Mouse (Mus musculus): ENCODE measurements around the gene Herpud1.

Herpud1 gene

GRCm38 (mm10) chr8:94386214-94387026, at the start of gene Herpud1:
Herpud1 (plus strand) TSS chr8:94386438.
- DNase-seq (ENCODE audit: low spot score in 2 of 2), result peak; percentile 99

GRCm38 (mm10) chr8:94337559-94337958, 48.7 kb upstream of the Herpud1 start:
- DNase-seq (ENCODE audit: low spot score in 2 of 2), result no peak

GRCm38 (mm10) chr8:94340796-94341195, 45.4 kb upstream of the Herpud1 start:
- DNase-seq (ENCODE audit: low spot score in 2 of 2), result no peak

GRCm38 (mm10) chr8:94342691-94343090, 43.5 kb upstream of the Herpud1 start:
- DNase-seq (ENCODE audit: low spot score in 2 of 2), result no peak

- peak; percentile 74 to 87 for DNase-seq (ENCODE audit: low spot score in 2 of 2)
Measured at GRCm38 (mm10) chr8:94343290-94343689, 42.9 kb upstream of the Herpud1 start.

- no peak for DNase-seq (ENCODE audit: low spot score in 2 of 2)
Measured at GRCm38 (mm10) chr8:94343778-94344320, 42.4 kb upstream of the Herpud1 start.

GRCm38 (mm10) chr8:94345657-94346056, 40.6 kb upstream of the Herpud1 start:
- DNase-seq (ENCODE audit: low spot score in 2 of 2), result no peak

- no peak for DNase-seq (ENCODE audit: low spot score in 2 of 2)
Measured at GRCm38 (mm10) chr8:94346264-94346663, 40.0 kb upstream of the Herpud1 start.

GRCm38 (mm10) chr8:94348425-94348824, 37.8 kb upstream of the Herpud1 start:
- DNase-seq (ENCODE audit: low spot score in 2 of 2), result no peak

- DNase-seq (ENCODE audit: low spot score in 2 of 2), result no peak
Measured at GRCm38 (mm10) chr8:94354069-94354531, 32.1 kb upstream of the Herpud1 start.

- DNase-seq (ENCODE audit: low spot score in 2 of 2), result no peak
Measured at GRCm38 (mm10) chr8:94354571-94354970, 31.7 kb upstream of the Herpud1 start.

GRCm38 (mm10) chr8:94357220-94357619, 29.0 kb upstream of the Herpud1 start:
- no peak for DNase-seq (ENCODE audit: low spot score in 2 of 2)

GRCm38 (mm10) chr8:94358541-94358940, 27.7 kb upstream of the Herpud1 start:
- DNase-seq (ENCODE audit: low spot score in 2 of 2), result peak; percentile 25 to 34

GRCm38 (mm10) chr8:94361774-94362431, 24.3 kb upstream of the Herpud1 start:
- no peak for DNase-seq (ENCODE audit: low spot score in 2 of 2)

- DNase-seq (ENCODE audit: low spot score in 2 of 2), result no peak
Measured at GRCm38 (mm10) chr8:94362607-94363239, 23.5 kb upstream of the Herpud1 start.

- DNase-seq (ENCODE audit: low spot score in 2 of 2), result peak in 1 of 2 experiments; percentile 14
Measured at GRCm38 (mm10) chr8:94363288-94363688, 22.9 kb upstream of the Herpud1 start.

GRCm38 (mm10) chr8:94363906-94364305, 22.3 kb upstream of the Herpud1 start:
- DNase-seq (ENCODE audit: low spot score in 2 of 2), result no peak

GRCm38 (mm10) chr8:94364686-94365312, 21.4 kb upstream of the Herpud1 start:
- no peak for DNase-seq (ENCODE audit: low spot score in 2 of 2)

- DNase-seq (ENCODE audit: low spot score in 2 of 2), result no peak
Measured at GRCm38 (mm10) chr8:94365410-94365981, 20.7 kb upstream of the Herpud1 start.

- no peak for DNase-seq (ENCODE audit: low spot score in 2 of 2)
Measured at GRCm38 (mm10) chr8:94370839-94371238, 15.4 kb upstream of the Herpud1 start.

GRCm38 (mm10) chr8:94372955-94373599, 13.2 kb upstream of the Herpud1 start:
- no peak for DNase-seq (ENCODE audit: low spot score in 2 of 2)

Measured in frontal cortex, postnatal 36 days (tissue).